Mouse (Mus musculus): Measurements from ENCODE around the gene Gm17949. TPM values are rescaled to one million over a fixed set of nuclear protein-coding genes. Genes with fewer than 3 reads are reported as not detected.

The Gm17949 gene
- polyA plus RNA-seq, 1 experiment from 2014 or later: 0.38 TPM

DNA sequence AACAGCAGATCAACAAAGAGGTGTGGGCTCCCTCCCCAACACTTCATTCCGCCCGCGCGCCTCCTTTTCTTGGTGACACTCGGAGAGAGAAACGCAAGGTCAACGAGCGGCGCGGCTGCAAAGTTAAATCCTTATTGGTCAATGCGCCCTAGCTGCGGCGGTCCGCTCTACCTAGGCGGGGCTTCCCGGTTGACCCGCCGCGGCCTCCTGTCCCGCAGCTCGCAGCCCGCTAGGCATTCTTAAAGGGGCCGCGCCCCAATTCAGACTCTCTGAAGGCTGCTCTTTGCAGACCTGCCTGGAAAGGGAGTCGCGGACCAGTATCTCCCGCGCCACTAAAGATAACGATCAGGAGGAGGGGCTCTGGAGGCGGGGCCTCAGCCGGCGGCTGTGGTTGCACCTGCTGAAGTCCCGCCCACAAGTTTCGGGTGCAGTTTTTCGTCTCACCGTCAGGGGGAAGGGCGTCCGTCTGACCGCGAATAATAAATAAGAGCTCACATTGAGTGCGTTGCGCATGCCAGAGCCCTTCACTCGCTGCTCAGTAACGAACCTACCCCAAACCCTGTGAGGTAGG, 49.0 kb downstream of the Gm17949 start:
- peaks cover 17% of the 10 kb centered on the region for H3K36me3 ChIP-seq
- ATAC-seq (ENCODE audit: low FRiP score): peak; percentile 92
- under 1% methylated on average over 44 of the region's 44 CpGs for WGBS
- H3K27ac ChIP-seq: peak overlapping the region; percentile 85
- peaks cover 43% of the 10 kb centered on the region for H3K27me3 ChIP-seq
- H3K4me3 ChIP-seq: peak overlapping the region; percentile 84
- peaks cover 25% of the 10 kb centered on the region for H3K4me1 ChIP-seq (replicated peaks)
- no peaks in the 10 kb centered on the region for H3K9me3 ChIP-seq
- H3K4me2 ChIP-seq: peak overlapping the region; percentile 66
- H3K9ac ChIP-seq: peak overlapping the region; percentile 85

- 42% methylated on average over 10 of the region's 10 CpGs for WGBS
- ATAC-seq (ENCODE audit: low FRiP score): no peak
- no peak overlapping the region for H3K9ac ChIP-seq
- H3K27ac ChIP-seq: 0 out of 2 replicates have a peak overlapping the region, but pooled peaks have one; percentile 85
- no peaks in the 10 kb centered on the region for H3K9me3 ChIP-seq
- H3K4me2 ChIP-seq: peak overlapping the region; percentile 66
- peak overlapping the region; percentile 84 for H3K4me3 ChIP-seq
- peaks cover 46% of the 10 kb centered on the region for H3K27me3 ChIP-seq
- peaks cover 9% of the 10 kb centered on the region for H3K36me3 ChIP-seq
- H3K4me1 ChIP-seq (replicated peaks): peaks cover 25% of the 10 kb centered on the region
Observed at GRCm38 (mm10) chr17:57061069-57061468, 49.8 kb downstream of the Gm17949 start.

DNA sequence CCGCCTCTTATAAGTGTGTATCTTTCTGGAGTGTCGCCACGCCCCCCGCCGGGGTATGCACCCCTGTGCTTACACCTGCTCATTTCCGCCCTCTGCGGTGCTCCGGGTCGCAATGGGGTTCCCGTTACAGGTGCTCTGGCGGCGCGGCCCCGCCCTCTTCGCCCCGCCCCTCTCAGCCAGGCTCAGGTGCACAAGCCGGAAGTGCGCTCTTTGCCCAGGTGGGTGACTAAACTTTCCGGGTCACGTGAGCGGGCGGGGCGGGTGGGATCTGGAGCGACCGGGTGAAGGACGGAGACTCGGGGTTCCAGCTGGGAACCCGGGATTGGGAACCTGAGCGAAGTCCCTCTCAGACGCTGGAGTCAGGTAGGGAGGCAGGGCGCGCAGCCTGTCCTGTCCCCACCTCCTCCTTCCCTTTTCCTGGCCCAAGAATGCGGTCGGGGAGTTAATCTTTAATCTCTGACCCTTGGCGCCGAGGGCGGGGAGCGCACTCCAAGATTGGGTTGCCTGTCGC, 50.8 kb downstream of the Gm17949 start:
- peaks cover 49% of the 10 kb centered on the region for H3K27me3 ChIP-seq
- H3K4me3 ChIP-seq: peak overlapping the region; percentile 34
- 1% methylated on average over 39 of the region's 39 CpGs for WGBS
- H3K9ac ChIP-seq: peak overlapping the region; percentile 19; the same call in 1 of the 2 replicates
- H3K36me3 ChIP-seq: peaks cover 3% of the 10 kb centered on the region
- no peaks in the 10 kb centered on the region for H3K9me3 ChIP-seq
- peak overlapping the region; percentile 53 for H3K4me2 ChIP-seq
- no peak overlapping the region for H3K27ac ChIP-seq
- H3K4me1 ChIP-seq (replicated peaks): peaks cover 25% of the 10 kb centered on the region
- ATAC-seq (ENCODE audit: low FRiP score): no peak

GRCm38 (mm10) chr17:57062548-57062947, 51.3 kb downstream of the Gm17949 start:
- Histone ChIP-seq H3K9ac (no peak overlapping the region), H3K4me3 (peak overlapping the region; percentile 34; the same call in 1 of the 2 replicates), H3K36me3 (no peaks in the 10 kb centered on the region), H3K4me1 (replicated peaks) (peaks cover 25% of the 10 kb centered on the region), H3K4me2 (peak overlapping the region; percentile 53), H3K9me3 (no peaks in the 10 kb centered on the region), H3K27me3 (peaks cover 54% of the 10 kb centered on the region), H3K27ac (no peak overlapping the region)
- ATAC-seq (ENCODE audit: low FRiP score): no peak
- under 1% methylated on average over 22 of the region's 22 CpGs for WGBS

DNA sequence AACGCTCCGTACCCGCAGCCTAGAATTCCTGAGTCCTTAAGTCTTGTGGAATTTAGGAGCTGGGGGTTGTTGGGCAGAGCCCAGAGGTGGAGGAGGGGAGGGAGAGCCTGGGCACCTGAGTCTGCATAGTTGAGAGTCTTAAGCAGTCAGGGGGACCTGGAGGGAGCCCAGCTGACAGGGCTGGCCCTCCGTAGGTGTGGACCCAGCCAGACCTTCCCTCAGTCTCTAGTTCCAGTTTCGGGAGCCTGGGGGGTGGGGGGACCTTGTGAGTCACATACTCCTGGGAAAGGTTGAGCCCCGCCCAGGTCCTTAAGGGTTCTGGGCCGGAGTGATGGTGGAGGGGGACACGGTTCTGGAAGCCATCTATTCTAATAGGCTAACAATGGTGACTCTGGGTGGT, 51.8 kb downstream of the Gm17949 start:
- H3K4me1 ChIP-seq (replicated peaks): peaks cover 23% of the 10 kb centered on the region
- no peak overlapping the region for H3K9ac ChIP-seq
- peaks cover 55% of the 10 kb centered on the region for H3K27me3 ChIP-seq
- 11% methylated on average over 8 of the region's 8 CpGs for WGBS
- H3K36me3 ChIP-seq: no peaks in the 10 kb centered on the region
- no peak overlapping the region for H3K27ac ChIP-seq
- no peaks in the 10 kb centered on the region for H3K9me3 ChIP-seq
- H3K4me3 ChIP-seq: no peak overlapping the region
- H3K4me2 ChIP-seq: no peak overlapping the region
- no peak for ATAC-seq (ENCODE audit: low FRiP score)

- Histone ChIP-seq H3K4me2 (no peak overlapping the region), H3K4me1 (replicated peaks) (peaks cover 14% of the 10 kb centered on the region), H3K9ac (no peak overlapping the region), H3K4me3 (no peak overlapping the region), H3K27ac (no peak overlapping the region), H3K27me3 (peaks cover 44% of the 10 kb centered on the region), H3K36me3 (no peaks in the 10 kb centered on the region), H3K9me3 (no peaks in the 10 kb centered on the region)
- no peak for ATAC-seq (ENCODE audit: low FRiP score)
- WGBS: 64% methylated on average over 5 of the region's 5 CpGs
Observed at GRCm38 (mm10) chr17:57066908-57067307, 55.6 kb downstream of the Gm17949 start.

- H3K9ac ChIP-seq: peak overlapping the region; percentile 49
- WGBS: 12% methylated on average over 9 of the region's 9 CpGs
- ATAC-seq (ENCODE audit: low FRiP score): no peak
Observed at GRCm38 (mm10) chr17:57070272-57070671, 59.0 kb downstream of the Gm17949 start.

GRCm38 (mm10) chr17:57070699-57071098, 59.4 kb downstream of the Gm17949 start:
- Histone ChIP-seq H3K4me3 (peak overlapping the region; percentile 23), H3K27me3 (peaks cover 9% of the 10 kb centered on the region; the same call in 1 of the 2 replicates), H3K4me2 (peak overlapping the region; percentile 30), H3K9me3 (no peaks in the 10 kb centered on the region), H3K9ac (peak overlapping the region; percentile 49; the same call in 1 of the 2 replicates), H3K27ac (no peak overlapping the region), H3K36me3 (no peaks in the 10 kb centered on the region), H3K4me1 (replicated peaks) (peaks cover 6% of the 10 kb centered on the region; the same call in 1 of the 2 replicates)
- 2% methylated on average over 11 of the region's 11 CpGs for WGBS
- ATAC-seq (ENCODE audit: low FRiP score): peak; percentile 31; the same call in 1 of the 2 replicates

More at GRCm38 (mm10) chr17:57070272-57070671, 59.0 kb downstream of the Gm17949 start:
- Histone ChIP-seq H3K4me3 (peak overlapping the region; percentile 23), H3K27ac (no peak overlapping the region), H3K4me2 (peak overlapping the region; percentile 30), H3K27me3 (peaks cover 12% of the 10 kb centered on the region), H3K36me3 (no peaks in the 10 kb centered on the region), H3K9me3 (no peaks in the 10 kb centered on the region), H3K4me1 (replicated peaks) (peaks cover 6% of the 10 kb centered on the region; the same call in 1 of the 2 replicates)

Other genes with a start within 250 kb of the Gm17949 start
- gene Dus3l, start 246.7 kb upstream of the Gm17949 start, polyA plus RNA-seq (2015; fragmentation: Nextera tagmentation; extraction: Ambion mirVana): 67.1 and 68.7 TPM in 2 replicates
- 1.0 TPM in 2 replicates for gene Prr22, start 241.2 kb upstream of the Gm17949 start, polyA plus RNA-seq (2015; fragmentation: Nextera tagmentation; extraction: Ambion mirVana)
- gene Rfx2, start 180.5 kb upstream of the Gm17949 start, polyA plus RNA-seq (2015; fragmentation: Nextera tagmentation; extraction: Ambion mirVana): 5.6 and 8.0 TPM in 2 replicates
- 0.06 TPM in 2 replicates for gene Acsbg2, start 137.0 kb upstream of the Gm17949 start, polyA plus RNA-seq (2015; fragmentation: Nextera tagmentation; extraction: Ambion mirVana)
- 0.27 and 0.41 TPM in 2 replicates for gene 1700061G19Rik, start 136.0 kb upstream of the Gm17949 start, polyA plus RNA-seq (2015; fragmentation: Nextera tagmentation; extraction: Ambion mirVana)
- gene Mllt1, start 76.1 kb upstream of the Gm17949 start, polyA plus RNA-seq (2015; fragmentation: Nextera tagmentation; extraction: Ambion mirVana): 75.1 and 77.5 TPM in 2 replicates
- not detected in 2 replicates for gene Acer1, start 29.3 kb upstream of the Gm17949 start, polyA plus RNA-seq (2015; fragmentation: Nextera tagmentation; extraction: Ambion mirVana)
- gene Clpp, start 21.2 kb upstream of the Gm17949 start, polyA plus RNA-seq (2015; fragmentation: Nextera tagmentation; extraction: Ambion mirVana): 163 and 175 TPM in 2 replicates
- 41.9 and 46.0 TPM in 2 replicates for gene Alkbh7, start 14.1 kb upstream of the Gm17949 start, polyA plus RNA-seq (2015; fragmentation: Nextera tagmentation; extraction: Ambion mirVana)
- 0.79 and 1.1 TPM in 2 replicates for gene Pspn, start 11.5 kb upstream of the Gm17949 start, polyA plus RNA-seq (2015; fragmentation: Nextera tagmentation; extraction: Ambion mirVana)
- gene Gtf2f1, start 181 bp upstream of the Gm17949 start, polyA plus RNA-seq (2015; fragmentation: Nextera tagmentation; extraction: Ambion mirVana): 70.3 and 74.6 TPM in 2 replicates
- 31.6 and 33.3 TPM in 2 replicates for gene Khsrp, start 20.1 kb downstream of the Gm17949 start, polyA plus RNA-seq (2015; fragmentation: Nextera tagmentation; extraction: Ambion mirVana)
- gene Slc25a41, start 30.2 kb downstream of the Gm17949 start, polyA plus RNA-seq (2015; fragmentation: Nextera tagmentation; extraction: Ambion mirVana): not detected in 2 replicates
- gene Crb3, start 47.6 kb downstream of the Gm17949 start, polyA plus RNA-seq (2015; fragmentation: Nextera tagmentation; extraction: Ambion mirVana): 2.9 TPM in 2 replicates
- gene Slc25a23, start 48.4 kb downstream of the Gm17949 start, polyA plus RNA-seq (2015; fragmentation: Nextera tagmentation; extraction: Ambion mirVana): 26.5 and 27.6 TPM in 2 replicates
- 4.0 and 4.3 TPM in 2 replicates for gene Dennd1c, start 67.0 kb downstream of the Gm17949 start, polyA plus RNA-seq (2015; fragmentation: Nextera tagmentation; extraction: Ambion mirVana)
- gene Tubb4a, start 76.3 kb downstream of the Gm17949 start, polyA plus RNA-seq (2015; fragmentation: Nextera tagmentation; extraction: Ambion mirVana): 314 and 346 TPM in 2 replicates
- gene Tnfsf9, start 93.9 kb downstream of the Gm17949 start, polyA plus RNA-seq (2015; fragmentation: Nextera tagmentation; extraction: Ambion mirVana): 4.6 and 5.5 TPM in 2 replicates
- 0.32 and 0.61 TPM in 2 replicates for gene Cd70, start 138.3 kb downstream of the Gm17949 start, polyA plus RNA-seq (2015; fragmentation: Nextera tagmentation; extraction: Ambion mirVana)
- gene Tnfsf14, start 182.7 kb downstream of the Gm17949 start, polyA plus RNA-seq (2015; fragmentation: Nextera tagmentation; extraction: Ambion mirVana): 0.09 and 0.14 TPM in 2 replicates
- 1.3 TPM in 2 replicates for gene C3, start 216.7 kb downstream of the Gm17949 start, polyA plus RNA-seq (2015; fragmentation: Nextera tagmentation; extraction: Ambion mirVana)
- gene Gpr108, start 237.0 kb downstream of the Gm17949 start, polyA plus RNA-seq (2015; fragmentation: Nextera tagmentation; extraction: Ambion mirVana): 22.4 and 23.8 TPM in 2 replicates
- gene Trip10, start 238.0 kb downstream of the Gm17949 start, polyA plus RNA-seq (2015; fragmentation: Nextera tagmentation; extraction: Ambion mirVana): 12.5 and 14.6 TPM in 2 replicates

All from hindbrain, embryonic 13.5 days (tissue).